Mouse (Mus musculus): Measurements from ENCODE around the gene St6gal2.

- TF ChIP-seq POLR2A (IDR thresholded peaks at IDR 0.05; ENCODE audit: borderline replicate concordance, extremely low read depth, low read depth, low read length) (no peak), CTCF (IDR thresholded peaks at IDR 0.05; ENCODE audit: insufficient read depth, low read length) (no peak)
Observed at GRCm38 (mm10) chr17:55477361-55477760, 32.2 kb downstream of the St6gal2 start.

All from lung, adult 2 months (tissue).